Mouse (Mus musculus): ENCODE results near the gene Usp32.
A peak's percentile ranks its signal among the peaks of the same experiment; 100 is the strongest.
"Not testable (repeated sequence)": the region's sequence is repeated elsewhere in the genome, so short reads cannot be mapped to it uniquely, and the experiment has no call there.

Gene Usp32

DNA sequence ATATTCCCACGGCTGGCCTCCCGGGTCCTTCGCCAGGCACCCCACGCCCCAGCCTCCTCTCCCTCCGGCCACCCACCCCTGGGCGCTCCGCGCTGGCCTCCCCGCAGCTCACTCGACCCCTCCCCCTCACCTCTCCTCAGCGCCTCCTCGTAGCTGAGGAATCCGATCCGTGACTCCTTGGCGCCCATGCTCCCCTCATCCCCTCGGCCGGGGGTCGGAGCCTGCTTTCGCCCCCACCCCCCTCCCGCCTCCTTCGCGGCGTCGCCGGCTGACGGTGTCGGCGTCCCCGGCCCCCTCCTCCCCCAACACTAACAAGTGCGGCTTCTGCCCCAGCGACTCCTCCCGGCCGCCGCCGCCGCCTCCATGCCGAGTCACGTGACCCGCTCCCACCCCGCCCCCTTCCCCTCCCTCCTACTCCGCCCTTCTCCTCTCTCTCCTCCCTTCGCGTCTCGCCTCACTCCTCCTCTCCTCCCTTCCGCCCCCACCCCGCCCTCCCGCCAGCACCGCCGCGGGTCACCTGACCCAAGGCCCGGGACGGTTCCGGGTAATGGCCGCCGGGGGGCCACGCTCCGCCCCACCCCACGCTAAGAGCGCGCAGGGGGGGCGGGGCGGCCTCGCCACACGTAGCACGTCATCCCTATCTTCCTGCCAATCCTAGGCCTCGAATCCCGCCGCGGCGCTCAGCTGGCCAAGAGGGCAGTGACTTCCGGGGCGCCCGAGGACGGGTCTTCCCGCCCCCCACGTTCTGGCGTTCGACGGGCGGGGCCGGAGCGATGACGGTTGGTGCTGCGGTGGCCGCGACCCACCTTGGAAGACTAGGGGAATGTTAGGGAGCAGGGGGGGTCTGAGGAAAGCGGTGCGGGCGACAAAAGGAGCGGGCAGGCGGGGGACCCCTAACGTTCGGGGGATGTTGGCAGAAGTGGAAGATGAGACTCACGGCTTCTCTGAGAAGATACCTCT lies at the start of gene Usp32:
Gene Usp32 (minus strand): TSS at position 581 of the 960 bp plus-strand sequence.
- peak; percentile 98 for DNase-seq (ENCODE audit: low spot score)

DNA sequence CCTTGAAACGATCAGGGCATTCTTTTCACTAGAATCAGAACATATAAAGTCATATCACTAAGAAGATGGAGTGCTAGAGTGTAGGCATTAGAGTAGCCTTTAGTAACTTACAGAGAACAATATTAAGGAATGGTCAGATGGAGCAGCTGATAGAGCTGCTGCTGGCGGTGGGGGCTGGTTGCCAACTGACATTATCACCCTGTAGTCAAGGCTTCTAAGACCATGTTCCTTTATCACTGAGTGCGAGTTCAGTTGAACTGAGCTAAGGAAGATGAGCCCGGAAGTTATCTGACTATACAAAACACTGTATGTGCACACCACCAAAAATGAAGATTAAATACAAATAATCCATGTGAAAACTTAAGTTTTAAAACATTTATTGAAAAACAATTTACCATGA lies 49.1 kb upstream of the Usp32 start:
- DNase-seq (ENCODE audit: low spot score): no peak

DNA sequence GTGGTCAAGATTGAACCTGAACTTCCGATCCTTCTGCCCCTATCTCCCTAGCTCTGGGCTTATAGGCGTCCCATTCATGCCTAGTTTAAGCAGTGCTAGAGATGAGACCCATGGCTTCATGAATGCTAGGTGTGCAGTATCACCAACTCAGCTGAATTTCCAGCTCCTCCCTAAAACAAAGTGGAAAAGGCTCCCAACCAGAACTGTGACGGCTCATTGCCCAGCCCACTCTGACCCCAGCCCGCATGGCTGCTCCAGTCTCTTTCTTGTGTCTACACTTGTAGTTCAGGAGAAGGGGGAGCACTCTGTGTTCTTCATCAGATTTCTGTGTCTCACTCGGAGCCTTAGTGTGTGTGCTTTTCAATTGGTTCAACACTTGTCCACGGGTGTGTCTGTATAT lies 44.9 kb upstream of the Usp32 start:
- no peak for DNase-seq (ENCODE audit: low spot score)

DNA sequence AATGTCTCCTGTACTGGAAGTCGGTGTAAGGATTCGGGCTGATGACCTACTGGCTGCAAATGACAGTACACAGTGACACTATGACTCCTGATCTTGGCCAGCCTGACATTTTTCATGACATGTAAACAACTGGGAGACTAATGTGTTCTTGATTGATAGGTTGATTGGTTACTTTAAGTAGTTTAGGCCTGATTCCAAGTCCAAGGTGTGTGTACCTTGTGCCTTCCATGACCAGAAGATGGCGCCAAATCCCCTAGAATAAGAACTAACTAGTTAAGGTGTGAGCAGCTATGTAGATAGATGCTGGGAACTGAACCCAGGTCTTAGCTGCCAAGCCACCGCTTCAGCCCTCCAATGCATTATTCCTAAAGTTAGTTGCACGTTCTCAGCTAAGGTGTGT lies 44.1 kb upstream of the Usp32 start:
- peak; percentile 77 for DNase-seq (ENCODE audit: low spot score)

DNA sequence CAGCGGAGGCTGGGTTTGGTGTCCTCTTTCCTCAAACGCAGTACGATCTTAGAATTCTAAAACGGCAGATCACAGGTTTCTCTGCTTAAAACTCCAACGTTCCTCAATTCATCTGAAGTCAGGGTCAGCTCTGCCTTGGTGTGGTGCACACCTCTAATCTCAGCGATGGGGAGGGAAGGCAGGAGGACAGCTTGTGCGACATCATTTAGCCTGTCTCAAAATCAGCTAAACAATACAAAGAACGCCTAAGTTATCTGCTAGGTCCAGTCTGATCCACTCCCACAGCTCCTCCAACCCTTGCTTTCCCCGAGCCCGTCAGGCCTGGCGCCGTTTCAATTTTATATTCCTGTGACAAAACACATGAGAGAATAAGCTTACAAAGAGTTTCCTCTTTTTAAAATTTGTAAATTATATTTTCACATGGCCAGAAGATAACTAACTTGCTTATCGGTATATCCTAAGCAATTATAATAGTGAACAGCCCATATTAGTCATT lies 43.4 kb upstream of the Usp32 start:
- no peak for DNase-seq (ENCODE audit: low spot score)

DNA sequence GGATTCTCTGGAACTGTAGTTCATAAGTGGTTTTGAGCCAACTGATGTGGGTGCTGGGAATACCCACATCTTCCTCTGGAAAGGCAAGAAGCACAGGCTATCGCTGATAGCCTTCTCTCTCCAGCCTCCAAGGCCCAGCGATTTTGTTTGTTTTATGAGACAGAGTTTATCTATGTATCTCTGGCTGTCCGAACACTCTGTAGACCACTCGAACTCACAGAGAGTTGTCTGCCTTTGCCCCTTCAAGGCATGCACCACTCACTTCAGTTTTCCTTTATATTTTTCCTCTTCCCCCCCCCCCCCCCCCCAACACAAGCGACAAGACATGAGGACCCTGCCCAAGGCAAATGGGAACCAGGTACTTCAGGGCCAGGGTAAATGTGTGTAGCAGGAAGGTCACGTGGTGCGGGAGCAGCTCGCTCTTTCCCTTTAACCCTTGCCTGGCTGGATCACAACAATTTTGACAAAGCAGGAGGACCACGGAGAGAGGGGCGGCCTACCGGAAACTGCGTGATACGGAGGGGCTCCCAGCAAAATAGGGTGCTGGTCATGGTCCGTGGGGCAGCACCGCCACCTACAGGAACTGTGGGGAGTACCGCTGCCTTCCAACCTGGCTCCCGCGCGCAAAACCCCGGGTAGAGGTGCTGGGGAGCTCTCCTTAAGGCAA lies 42.8 kb upstream of the Usp32 start:
- DNase-seq (ENCODE audit: low spot score): peak; percentile 68

DNA sequence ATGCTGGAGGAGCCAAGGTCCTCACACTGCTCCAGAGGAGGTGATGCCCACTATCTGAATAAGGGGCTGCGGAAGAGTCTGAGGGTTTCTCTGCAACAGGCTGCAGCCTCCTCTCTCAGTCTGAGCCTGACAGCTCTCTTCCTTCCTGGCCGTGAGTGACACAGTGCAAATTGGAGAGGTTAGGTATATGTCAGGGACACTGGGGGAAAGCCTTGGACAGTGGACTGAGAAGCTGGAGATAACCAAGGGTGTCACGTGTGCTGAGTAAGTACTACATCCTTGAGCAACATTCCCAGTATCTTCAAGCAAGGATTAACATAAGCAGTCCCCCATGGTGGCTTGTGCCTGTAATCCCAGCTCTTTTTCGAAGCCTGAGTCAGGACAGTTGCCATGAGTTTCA lies 38.5 kb upstream of the Usp32 start:
- no peak for DNase-seq (ENCODE audit: low spot score)

DNA sequence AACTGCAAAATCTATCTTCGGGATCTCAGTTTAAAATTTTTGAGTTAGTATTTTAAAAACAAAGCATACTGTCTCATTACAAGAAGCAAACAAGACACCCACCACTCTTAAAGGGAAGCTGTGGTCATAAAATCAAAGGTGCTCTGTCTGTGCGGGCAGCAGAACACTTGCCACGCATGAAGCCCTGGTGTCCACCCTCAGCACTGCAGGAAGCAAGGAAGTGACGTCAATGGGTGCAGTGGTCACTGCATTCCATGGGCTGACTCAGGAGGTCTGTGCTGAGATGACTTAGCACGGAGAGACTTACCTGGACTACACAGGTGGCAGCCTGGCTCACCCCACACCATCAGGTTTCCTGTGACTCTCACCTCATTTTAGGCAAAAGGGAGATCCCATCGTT lies 37.8 kb upstream of the Usp32 start:
- DNase-seq (ENCODE audit: low spot score): no peak

DNA sequence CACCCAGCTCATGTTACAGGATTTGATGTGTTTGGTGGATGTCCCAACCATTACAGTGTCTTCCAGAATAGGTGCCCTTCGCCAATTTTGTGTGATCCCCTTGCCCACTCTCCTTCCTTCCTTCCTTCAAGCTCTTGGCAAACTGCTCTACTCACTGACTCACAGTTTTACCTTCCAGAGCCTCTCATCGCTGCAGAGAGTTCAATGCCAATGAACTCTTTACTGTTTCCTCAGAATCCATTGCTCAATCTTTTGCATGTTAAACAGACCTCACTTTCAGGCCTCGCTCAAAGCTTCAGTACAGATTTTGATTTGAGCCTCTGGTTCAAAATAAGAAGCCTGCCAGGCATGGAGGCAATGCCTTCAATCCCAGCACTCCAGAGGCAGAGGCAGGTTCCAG lies 36.0 kb upstream of the Usp32 start:
- DNase-seq (ENCODE audit: low spot score): no peak

DNA sequence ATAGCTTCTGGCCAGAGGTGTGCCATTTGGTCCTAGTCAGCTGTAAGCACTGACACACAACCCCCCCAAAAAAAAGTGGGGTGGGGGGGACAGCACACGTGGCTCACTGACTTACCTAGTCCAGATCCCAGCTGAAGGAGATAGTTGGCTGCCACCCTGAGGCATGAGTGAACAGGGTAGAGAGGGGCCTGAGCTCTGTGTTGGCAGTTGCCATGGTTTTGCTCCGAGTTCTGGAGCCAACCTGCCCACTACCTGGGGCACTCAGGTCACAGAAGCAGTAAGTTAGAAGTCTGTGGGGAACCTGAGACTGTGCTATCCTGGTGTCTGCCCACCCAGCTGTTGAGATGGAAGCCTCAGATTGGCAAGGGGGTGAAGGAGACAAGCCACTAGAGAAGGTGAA lies 30.9 kb upstream of the Usp32 start:
- DNase-seq (ENCODE audit: low spot score): no peak

DNA sequence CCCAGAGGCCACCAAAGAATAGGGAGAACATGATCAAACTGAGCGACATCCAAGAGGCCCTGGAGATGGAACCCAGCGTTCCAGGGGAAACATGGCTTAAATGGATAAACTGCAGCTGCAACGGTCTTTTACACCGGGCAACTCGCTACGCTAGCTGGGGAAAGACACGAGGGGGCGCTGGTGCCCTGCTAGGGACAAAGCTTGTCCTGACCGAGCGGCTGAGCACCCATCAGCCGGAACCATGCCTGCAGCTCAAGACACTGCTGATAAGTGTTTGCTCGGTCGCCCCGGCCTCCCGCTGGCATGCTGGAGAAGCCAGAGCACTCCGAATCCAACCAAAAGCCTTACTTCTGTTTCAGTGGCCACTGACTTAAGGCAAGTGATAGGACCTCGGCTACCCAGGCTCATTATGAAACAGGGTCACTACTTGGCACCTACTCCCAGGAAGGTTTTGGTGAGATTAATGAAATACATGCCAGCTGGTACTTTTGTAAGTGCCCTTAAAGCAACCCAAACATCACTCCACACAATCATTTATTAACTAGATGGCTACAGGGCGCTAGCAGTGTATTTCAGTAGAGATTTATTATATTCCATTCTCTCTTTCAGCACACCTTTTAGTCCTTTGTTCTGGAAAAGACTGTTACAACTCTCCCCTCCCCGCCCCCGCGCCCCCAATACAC lies 30.2 kb upstream of the Usp32 start, which contains the start of gene 1700125H20Rik:
Gene 1700125H20Rik (plus strand): TSS at position 347 of the 683 bp plus-strand sequence.
- peak; percentile 93 for DNase-seq (ENCODE audit: low spot score)

DNA sequence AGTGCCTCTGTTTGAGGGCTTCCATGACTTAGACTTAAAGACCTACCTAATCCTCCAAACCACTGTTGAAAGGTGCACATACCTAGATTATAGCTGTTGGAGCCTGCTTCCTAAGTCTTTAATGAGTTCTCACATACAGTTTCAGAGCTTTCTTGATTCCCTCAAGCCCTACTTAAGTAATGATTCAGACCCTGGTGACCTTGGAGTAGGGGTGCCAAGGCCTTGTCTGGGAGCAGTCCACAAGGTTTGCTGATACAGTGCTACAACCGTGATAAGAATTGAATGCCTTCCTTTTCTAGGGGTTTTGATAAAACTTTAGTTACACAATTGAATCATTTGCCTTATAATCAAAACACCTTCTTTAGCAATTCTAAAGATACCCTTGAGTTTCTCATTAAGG lies 27.5 kb upstream of the Usp32 start:
- no peak for DNase-seq (ENCODE audit: low spot score)

DNA sequence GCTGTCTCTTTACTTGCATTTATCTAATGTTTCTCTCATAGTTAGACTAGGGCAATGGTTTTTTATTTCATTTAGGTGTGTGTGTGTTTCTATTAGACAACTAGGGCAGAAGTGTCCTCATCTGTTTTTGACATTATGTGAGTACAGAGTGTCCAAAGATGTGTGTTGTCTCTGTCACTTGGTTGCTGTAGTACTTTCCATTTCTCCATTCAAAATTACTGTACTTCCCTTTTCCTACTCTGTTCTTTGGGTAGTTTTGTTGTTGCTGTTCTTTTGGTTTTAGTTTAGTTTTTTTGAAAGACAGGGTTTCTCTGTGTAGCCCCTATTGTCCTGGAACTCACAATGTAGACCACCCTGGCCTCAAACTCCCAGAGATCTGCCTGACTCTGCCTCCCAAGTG lies 24.4 kb upstream of the Usp32 start:
- DNase-seq (ENCODE audit: low spot score): no peak

DNA sequence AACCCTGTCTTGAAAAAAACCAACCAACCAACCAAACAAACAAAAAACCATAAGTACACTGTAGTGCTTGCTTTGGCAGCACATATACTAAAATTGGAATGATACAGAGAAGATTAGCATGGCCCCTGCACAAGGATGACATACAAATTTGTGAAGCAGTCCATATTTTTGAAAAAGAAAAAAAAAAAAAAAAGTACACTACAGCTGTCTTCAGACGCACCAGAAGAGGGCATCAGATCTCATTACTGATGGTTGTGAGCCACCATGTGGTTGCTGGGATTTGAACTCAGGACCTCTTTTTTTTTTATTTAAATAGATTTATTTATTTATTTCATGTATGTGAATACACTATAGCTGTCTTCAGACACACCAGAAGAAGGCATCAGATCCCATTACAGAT lies 23.1 kb upstream of the Usp32 start:
- DNase-seq (ENCODE audit: low spot score): not testable (repeated sequence)

DNA sequence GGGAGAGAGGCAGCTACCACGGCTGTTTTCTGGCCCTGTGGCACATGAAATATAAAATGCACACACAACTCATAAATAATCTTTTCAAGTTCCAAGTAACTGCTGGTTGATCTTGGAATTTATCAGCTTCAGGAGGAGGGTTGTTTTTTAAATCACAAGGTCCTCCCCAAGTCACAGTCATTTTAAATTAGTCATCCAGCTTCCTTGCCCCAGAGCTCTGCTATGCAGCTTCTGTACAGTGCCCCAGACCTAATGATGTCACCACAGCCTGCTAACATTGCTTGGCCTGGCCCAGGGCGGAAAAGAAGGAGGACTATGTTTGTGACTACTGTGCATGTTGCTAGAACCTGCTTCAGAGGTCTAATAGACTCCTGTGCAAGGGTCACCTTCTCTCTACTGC lies 17.3 kb upstream of the Usp32 start:
- DNase-seq (ENCODE audit: low spot score): no peak

DNA sequence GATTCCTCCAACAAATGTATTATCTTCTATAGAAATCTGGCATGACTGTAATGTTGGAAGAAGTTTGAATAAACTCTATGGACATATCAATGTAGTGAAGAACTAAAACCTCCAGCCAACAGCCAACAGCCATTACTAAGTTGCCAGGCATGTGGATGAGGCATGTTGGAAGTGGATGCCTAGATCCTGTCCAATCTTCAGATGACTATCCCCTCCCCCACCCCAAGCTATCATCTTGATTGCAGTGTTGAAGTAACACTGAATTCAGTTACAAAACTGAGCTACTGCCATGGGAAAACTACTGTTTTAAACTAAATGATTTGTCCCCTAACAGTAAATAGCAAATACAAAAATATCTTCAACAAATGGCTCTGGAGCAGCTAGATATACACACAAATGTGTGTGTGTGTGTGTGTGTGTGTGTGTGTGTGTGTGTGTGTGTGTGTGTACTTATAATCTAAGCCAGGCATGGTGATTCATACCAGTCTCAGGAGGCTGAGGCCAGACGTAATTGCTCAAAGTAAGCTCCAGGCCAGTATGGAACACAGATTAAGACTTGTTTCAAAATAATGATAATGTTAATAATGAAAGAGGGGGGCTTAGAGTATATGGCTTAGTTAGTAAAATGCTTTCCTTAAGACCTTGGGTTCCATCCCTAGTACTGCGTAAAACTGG lies 12.4 kb upstream of the Usp32 start:
- no peak for DNase-seq (ENCODE audit: low spot score)

DNA sequence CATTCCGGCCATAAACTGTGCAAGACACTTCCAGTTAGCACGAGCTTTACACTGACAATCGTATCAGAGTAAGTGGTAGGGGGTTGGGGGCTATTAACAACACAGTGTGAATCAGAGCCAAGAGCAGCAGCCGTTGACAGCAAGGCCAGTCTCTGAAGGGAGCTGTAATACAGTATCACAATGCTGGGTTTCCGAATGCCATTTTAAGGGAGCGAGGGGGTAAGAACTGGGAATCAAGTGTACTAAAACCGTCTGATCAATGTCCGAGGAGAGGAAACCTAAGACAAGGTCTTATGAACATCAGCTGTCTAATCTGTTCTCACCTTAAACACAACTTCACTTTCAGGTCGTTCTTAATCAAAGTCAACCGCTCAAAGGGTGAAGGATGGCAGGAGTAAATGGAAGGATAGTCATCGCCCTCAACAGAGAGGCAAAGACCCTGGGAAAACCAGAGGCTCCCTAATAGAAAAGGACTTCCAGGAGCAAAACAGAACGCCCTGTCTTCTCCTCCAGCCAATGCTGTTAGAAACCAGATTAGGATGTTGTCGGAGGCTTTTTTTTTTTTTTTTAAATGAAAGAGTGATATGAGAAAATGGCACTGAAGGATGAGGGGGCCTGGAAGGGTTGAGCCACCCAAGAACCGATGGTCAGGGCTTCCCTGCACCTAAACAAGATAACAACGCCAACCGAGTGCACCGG lies 1.0 kb downstream of the Usp32 start:
- DNase-seq (ENCODE audit: low spot score): no peak

DNA sequence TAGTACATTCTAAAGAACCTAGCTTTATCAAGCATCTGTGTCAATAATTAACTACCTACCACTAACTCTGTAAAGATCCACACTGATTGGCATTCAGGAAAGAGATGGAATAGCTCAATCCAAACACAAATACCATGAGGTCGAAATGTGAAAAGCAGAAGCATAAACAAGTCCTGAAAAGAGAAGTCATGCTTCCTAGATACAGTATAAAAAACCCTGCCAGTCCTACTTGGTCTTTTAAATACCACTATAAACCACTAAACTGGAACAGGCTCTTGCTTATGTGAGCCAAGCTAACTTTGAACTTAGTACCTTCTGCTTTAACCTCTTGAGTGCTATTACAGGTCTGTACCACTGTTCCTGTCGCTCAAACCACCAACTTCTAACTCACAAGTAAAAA lies 8.4 kb downstream of the Usp32 start:
- DNase-seq (ENCODE audit: low spot score): no peak

DNA sequence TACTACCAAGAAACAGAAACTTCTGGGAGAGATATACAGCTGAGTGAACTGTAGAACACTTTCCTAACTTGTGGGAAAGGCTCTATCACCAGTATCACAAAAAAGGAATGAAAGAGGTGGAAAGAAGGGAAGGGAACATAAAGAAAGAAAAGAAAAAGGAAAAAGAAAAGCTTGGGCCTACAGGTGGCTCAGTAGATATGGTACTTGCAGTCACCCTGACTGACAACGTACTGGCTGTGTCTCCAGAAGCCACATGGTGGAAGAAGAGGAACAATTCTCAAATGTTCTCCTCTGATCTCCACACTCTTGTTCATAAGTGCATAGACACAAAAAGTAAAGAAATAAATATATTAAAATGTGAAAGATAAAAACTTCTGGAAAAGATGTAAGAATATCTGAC lies 11.1 kb downstream of the Usp32 start:
- DNase-seq (ENCODE audit: low spot score): no peak

DNA sequence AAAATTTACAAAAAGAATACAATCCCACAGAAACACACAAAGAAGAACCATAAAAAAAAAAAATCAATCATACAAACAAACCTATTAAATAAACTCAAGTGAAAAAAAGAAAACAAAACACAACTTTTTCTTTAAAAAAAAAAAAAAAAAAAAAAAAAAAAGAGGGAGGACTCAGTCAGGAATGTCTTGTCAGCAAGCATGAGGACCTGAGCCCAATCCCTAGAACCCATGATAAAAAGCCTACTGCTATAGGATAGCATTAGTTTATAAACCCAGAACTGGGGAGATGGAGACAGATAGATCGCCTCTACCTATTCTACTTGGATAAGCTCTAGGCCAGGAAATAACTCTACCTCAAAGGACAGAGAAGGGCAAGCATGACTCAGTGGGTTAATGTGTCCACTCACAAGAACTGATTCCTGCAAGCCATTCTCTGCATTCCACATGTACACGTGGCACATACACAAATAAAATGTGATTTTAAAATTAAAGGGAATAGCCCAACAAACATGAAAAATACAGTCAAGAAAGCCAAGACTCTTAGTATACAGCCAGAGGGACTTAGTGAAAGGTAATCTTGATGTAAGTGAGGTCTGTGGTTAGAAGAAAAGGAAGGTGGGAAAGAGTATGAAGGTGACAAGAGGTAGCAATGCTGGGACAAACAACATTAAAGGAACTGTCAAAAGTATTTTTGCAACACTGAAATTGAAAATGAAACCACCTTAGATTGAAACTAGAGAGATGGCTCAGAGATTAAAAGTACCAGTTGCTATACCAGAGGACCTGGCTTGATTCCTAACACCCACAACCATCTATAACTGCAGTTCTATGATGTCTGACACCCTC lies 13.5 kb downstream of the Usp32 start:
- DNase-seq (ENCODE audit: low spot score): no peak

Data from c-Kit-positive CD71-positive TER-119-positive erythroid progenitor cells, embryonic 14.5 days (primary cell).